Mouse (Mus musculus) MEL (cell line): Measurements from ENCODE around the gene Pogz. TPM values are rescaled to one million over a fixed set of nuclear protein-coding genes. Genes with fewer than 3 reads are reported as not detected.

Source experiments
- DNase-seq: peaks from one replicate; pipeline ENCODE4 v3.0.0; 2011; ENCODE audit warnings: low read depth, low spot score
- H3K27ac ChIP-seq: 2 replicates; pipeline ENCODE4 v1.5.1; 2012; ENCODE audit warnings: low read depth, mild to moderate bottlenecking, control low read depth, low read length, moderate library complexity; ENCODE audit not compliant: control insufficient read depth
- H3K27me3 ChIP-seq, 2 experiments: fragments of 150-350 bp in 1 of 2; sonication (generic) in 1 of 2; 2 replicates each; pipeline ENCODE4 v1.6.1; 2012; ENCODE audit warnings: low read length in 2 of 2, mild to moderate bottlenecking in 2 of 2, improper control_type of control experiment in 1 of 2, moderate library complexity in 1 of 2; ENCODE audit not compliant: insufficient read depth in 2 of 2, control insufficient read depth in 1 of 2
- H3K36me3 ChIP-seq, 2 experiments: 2 replicates each; pipeline ENCODE4 v1.6.1; 2012 to 2014; ENCODE audit warnings: low read length in 2 of 2, improper control_type of control experiment in 1 of 2, inconsistent platforms in 1 of 2, mild to moderate bottlenecking in 1 of 2; ENCODE audit not compliant: insufficient read depth in 2 of 2, control insufficient read depth in 1 of 2
- H3K4me1 ChIP-seq, 2 experiments: fragments of 150-350 bp in 1 of 2; sonication (generic) in 1 of 2; 2 replicates each; pipeline ENCODE4 v1.6.1; 2012; ENCODE audit warnings: low read length in 2 of 2, improper control_type of control experiment in 1 of 2, mild to moderate bottlenecking in 1 of 2; ENCODE audit not compliant: insufficient read depth in 2 of 2, control insufficient read depth in 1 of 2
- H3K4me3 ChIP-seq, 2 experiments: fragments of 150-350 bp in 1 of 2; sonication (generic) in 1 of 2; 2 replicates each; pipeline ENCODE4 v1.5.1; 2012; ENCODE audit warnings: low read depth in 2 of 2, low read length in 2 of 2, mild to moderate bottlenecking in 2 of 2, moderate library complexity in 2 of 2, control low read depth in 1 of 2, improper control_type of control experiment in 1 of 2; ENCODE audit not compliant: control insufficient read depth in 1 of 2, insufficient read depth in 1 of 2
- H3K79me2 ChIP-seq: 2 replicates; pipeline ENCODE4 v1.6.1; 2012; ENCODE audit warnings: mild to moderate bottlenecking, low read length, moderate library complexity; ENCODE audit not compliant: control insufficient read depth, poor library complexity, insufficient read depth
- H3K9ac ChIP-seq: 2 replicates; pipeline ENCODE4 v1.6.1; 2012; ENCODE audit warnings: low read depth, mild to moderate bottlenecking, control low read depth, low read length, moderate library complexity; ENCODE audit not compliant: control insufficient read depth, poor library complexity, severe bottlenecking
- H3K9me3 ChIP-seq: fragments of 150-350 bp; sonication (generic); replicated peaks from 2 replicates; pipeline ENCODE4 v1.6.1; 2012; ENCODE audit warnings: mild to moderate bottlenecking, low read length, improper control_type of control experiment, moderate library complexity; ENCODE audit not compliant: insufficient read depth
- CTCF ChIP-seq, 3 experiments: IDR thresholded peaks in 2 of 3; conservative IDR thresholded peaks in 1 of 3; 2 replicates each; pipeline ENCODE4 v1.5.1; 2011 to 2012; ENCODE audit warnings: low read length in 3 of 3, low read depth in 2 of 3, mild to moderate bottlenecking in 2 of 3, improper control_type of control experiment in 1 of 3, inconsistent platforms in 1 of 3, mixed read lengths in 1 of 3, moderate library complexity in 1 of 3; ENCODE audit not compliant: control insufficient read depth in 1 of 3, insufficient read depth in 1 of 3, poor library complexity in 1 of 3, severe bottlenecking in 1 of 3
- E2F4 ChIP-seq: IDR thresholded peaks from 2 replicates; pipeline ENCODE4 v1.6.1; 2011; ENCODE audit warnings: low read depth, low read length, improper control_type of control experiment, borderline replicate concordance
- EP300 ChIP-seq, 2 experiments: IDR thresholded peaks; 2 replicates each; pipeline ENCODE4 v1.6.1; 2011; ENCODE audit warnings: improper control_type of control experiment in 2 of 2, low read length in 2 of 2, low read depth in 1 of 2, mild to moderate bottlenecking in 1 of 2
- ETS1 ChIP-seq: IDR thresholded peaks from 2 replicates; pipeline ENCODE4 v1.6.1; 2012; ENCODE audit warnings: low read depth, mild to moderate bottlenecking, inconsistent platforms, low read length, improper control_type of control experiment, moderate library complexity
- GATA1 ChIP-seq: IDR thresholded peaks from 2 replicates; pipeline ENCODE4 v1.6.1; 2011; ENCODE audit warnings: low read depth, low read length, improper control_type of control experiment
- JUND ChIP-seq: IDR thresholded peaks from 2 replicates; pipeline ENCODE4 v1.6.1; 2011; ENCODE audit warnings: low read depth, mild to moderate bottlenecking, improper control_type of control experiment, low read length
- MAFK ChIP-seq: IDR thresholded peaks from 2 replicates; pipeline ENCODE4 v1.6.1; 2011; ENCODE audit warnings: low read depth, mild to moderate bottlenecking, low read length, improper control_type of control experiment, borderline replicate concordance
- MAX ChIP-seq: IDR thresholded peaks from 2 replicates; pipeline ENCODE4 v1.6.1; 2011; ENCODE audit warnings: low read length, improper control_type of control experiment
- MXI1 ChIP-seq: IDR thresholded peaks from 2 replicates; pipeline ENCODE4 v1.6.1; 2011; ENCODE audit warnings: mild to moderate bottlenecking, low read depth, low read length, improper control_type of control experiment
- MYC ChIP-seq: IDR thresholded peaks from 2 replicates; pipeline ENCODE4 v1.6.1; 2011; ENCODE audit warnings: low read depth, mild to moderate bottlenecking, low read length, improper control_type of control experiment, moderate library complexity
- NELFE ChIP-seq: IDR thresholded peaks from 2 replicates; pipeline ENCODE4 v1.6.1; 2011; ENCODE audit warnings: low read depth, low read length, improper control_type of control experiment
- NRF1 ChIP-seq: IDR thresholded peaks from 2 replicates; pipeline ENCODE4 v1.6.1; 2014; ENCODE audit warnings: low read depth, mild to moderate bottlenecking, inconsistent platforms, low read length, improper control_type of control experiment, moderate library complexity; ENCODE audit not compliant: poor library complexity, insufficient read depth, severe bottlenecking
- POLR2A ChIP-seq, 2 experiments: IDR thresholded peaks; 2 replicates each; pipeline ENCODE4 v1.6.1; 2011 to 2012; ENCODE audit warnings: low read length in 2 of 2, mild to moderate bottlenecking in 2 of 2, control low read depth in 1 of 2, improper control_type of control experiment in 1 of 2, low read depth in 1 of 2, moderate library complexity in 1 of 2; ENCODE audit not compliant: control insufficient read depth in 1 of 2, insufficient read depth in 1 of 2, poor library complexity in 1 of 2
- RAD21 ChIP-seq: IDR thresholded peaks from 2 replicates; pipeline ENCODE4 v1.6.1; 2011; ENCODE audit warnings: mild to moderate bottlenecking, low read depth, low read length, improper control_type of control experiment
- RCOR1 ChIP-seq: IDR thresholded peaks from 2 replicates; pipeline ENCODE4 v1.6.1; 2012; ENCODE audit warnings: low read depth, mild to moderate bottlenecking, inconsistent platforms, low read length, improper control_type of control experiment
- TAL1 ChIP-seq: IDR thresholded peaks from 2 replicates; pipeline ENCODE4 v1.6.1; 2012; ENCODE audit warnings: mild to moderate bottlenecking, inconsistent platforms, low read length, moderate library complexity, mixed read lengths
- TBP ChIP-seq: IDR thresholded peaks from 2 replicates; pipeline ENCODE4 v1.8.0; 2011; ENCODE audit warnings: low read depth, low read length, improper control_type of control experiment
- TCF12 ChIP-seq: IDR thresholded peaks from 2 replicates; pipeline ENCODE4 v1.6.1; 2014; ENCODE audit warnings: low read depth, mild to moderate bottlenecking, inconsistent platforms, low read length, improper control_type of control experiment, moderate library complexity
- ZKSCAN1 ChIP-seq: IDR thresholded peaks from 2 replicates; pipeline ENCODE4 v1.6.1; 2012; ENCODE audit warnings: low read depth, mild to moderate bottlenecking, inconsistent platforms, low read length, improper control_type of control experiment, moderate library complexity
- polyA plus RNA-seq, 2 experiments: library from polyadenylated mRNA; stranded (reverse) in 1 of 2; unstranded in 1 of 2; fragments of >175 nt in 1 of 2; fragments of >200 nt in 1 of 2; gene quantifications; 2 replicates each; pipeline versions ENCODE4 v1.2.1 to v1.2.4; 2012; ENCODE audit warnings: low replicate concordance in 2 of 2, low read depth in 1 of 2; ENCODE audit not compliant: insufficient read length in 2 of 2, insufficient read depth in 1 of 2, missing spikeins in 1 of 2
- total RNA-seq: library from RNA; depleted of rRNA; stranded (reverse); fragments of 300-350 nt; gene quantifications from 2 replicates; pipeline ENCODE4 v1.2.3, GENCODE M21; 2012

Gene Pogz
- total and polyA plus RNA-seq, 3 experiments = 10.6 to 31.6 TPM; not detected in 1

- Histone ChIP-seq H3K9me3 (no peaks in the 10 kb centered on the region), H3K4me1 (peaks cover 7 to 13% of the 10 kb centered on the region in 2 experiments), H3K36me3 (peaks cover 0 to 16% of the 10 kb centered on the region in 2 experiments; a peak in 2 of 4 replicates), H3K79me2 (peaks cover 47% of the 10 kb centered on the region), H3K4me3 (peak overlapping the region in 1 of 2 experiments; percentile 45; a peak in 1 of 4 replicates), H3K27me3 (no peaks in the 10 kb centered on the region), H3K27ac (no peak overlapping the region), H3K9ac (no peak overlapping the region)
- peak; percentile 53 for DNase-seq
- TF ChIP-seq TAL1 (peak; percentile 44), RCOR1 (peak; percentile 15; the same call in 1 of the 2 replicates), MAX (no peak), ETS1 (0 out of 2 replicates have a peak, but pooled peaks have one; percentile 3), EP300 (IDR thresholded peaks at IDR 0.05; ENCODE audit: low read depth in 1 of 2, low read length in 2 of 2) (peak in 1 of 2 experiments; percentile 11; a peak in 1 of 4 replicates), RAD21 (no peak), ZKSCAN1 (no peak)
Observed at GRCm38 (mm10) chr3:94839101-94839500, 1.7 kb downstream of the Pogz start.

DNA sequence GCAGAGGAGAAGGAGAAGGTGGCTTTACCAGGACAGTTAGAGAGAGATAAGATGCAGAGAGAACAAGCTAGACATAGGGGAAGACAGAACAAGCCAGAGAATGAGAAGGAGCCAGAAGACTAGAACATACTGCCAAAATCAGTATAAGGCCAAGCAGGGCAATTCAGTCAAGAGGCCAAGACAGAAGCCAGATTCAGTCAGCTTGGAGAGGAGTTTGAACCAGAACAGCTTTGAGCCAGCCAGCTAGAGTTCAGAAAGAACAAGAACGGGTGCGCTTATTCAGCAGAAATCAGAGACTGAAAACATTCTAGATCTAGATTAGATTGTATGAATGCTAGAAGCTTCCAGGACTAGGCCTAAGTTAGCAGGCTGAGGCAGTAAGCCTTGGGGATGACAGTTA is 10.0 kb downstream of the Pogz start:
- Histone ChIP-seq H3K36me3 (peaks cover 0 to 39% of the 10 kb centered on the region in 2 experiments; a peak in 3 of 4 replicates), H3K27me3 (no peaks in the 10 kb centered on the region), H3K4me3 (no peak overlapping the region), H3K79me2 (peaks cover 44% of the 10 kb centered on the region), H3K4me1 (peaks cover 15 to 34% of the 10 kb centered on the region in 2 experiments), H3K9me3 (no peaks in the 10 kb centered on the region), H3K27ac (no peak overlapping the region), H3K9ac (no peak overlapping the region)
- DNase-seq = peak; percentile 52
- TF ChIP-seq MYC (no peak), NELFE (no peak), ETS1 (no peak), RCOR1 (no peak; the same call in 1 of the 2 replicates), GATA1 (peak; percentile 46; the same call in 1 of the 2 replicates), EP300 (IDR thresholded peaks at IDR 0.05; ENCODE audit: low read depth in 1 of 2, low read length in 2 of 2) (peak; percentile 16 to 37; a peak in 2 of 4 replicates), NRF1 (no peak), E2F4 (no peak), TCF12 (no peak), POLR2A (IDR thresholded peaks at IDR 0.05; ENCODE audit: control insufficient read depth in 1 of 2, insufficient read depth in 1 of 2, low read depth in 1 of 2, low read length in 2 of 2, poor library complexity in 1 of 2) (no peak), MAX (no peak), MXI1 (no peak), CTCF (IDR thresholded peaks at IDR 0.05 in 2 of 3, conservative IDR thresholded peaks at IDR 0.05 in 1 of 3; ENCODE audit: control insufficient read depth in 1 of 3, insufficient read depth in 1 of 3, low read depth in 2 of 3, low read length in 3 of 3, poor library complexity in 1 of 3, severe bottlenecking in 1 of 3) (no peak), JUND (no peak), MAFK (peak; percentile 34; the same call in 1 of the 2 replicates), TBP (peak; percentile 68; the same call in 1 of the 2 replicates)
